Mouse (Mus musculus) common myeloid progenitor, adult 5-6 weeks (primary cell): ENCODE data around the gene 4933428G20Rik. TPM values are rescaled to one million over a fixed set of nuclear protein-coding genes. Genes with fewer than 3 reads are reported as not detected.
A peak's percentile ranks its signal among the peaks of the same experiment; 100 is the strongest.

Experiments
- ATAC-seq: replicated peaks from 2 replicates; pipeline ENCODE4 v1.8.0; 2016; ENCODE audit warnings: low read depth, mild to moderate bottlenecking, moderate TSS enrichment, inconsistent platforms; ENCODE audit not compliant: poor library complexity, severe bottlenecking
- total RNA-seq: library from RNA; stranded (forward); fragments of 200-1000, 187-1606 nt; gene quantifications from 2 replicates; pipeline ENCODE4 v1.2.3, GENCODE M21; 2017

The 4933428G20Rik gene
- total RNA-seq: not detected in 2 replicates

DNA sequence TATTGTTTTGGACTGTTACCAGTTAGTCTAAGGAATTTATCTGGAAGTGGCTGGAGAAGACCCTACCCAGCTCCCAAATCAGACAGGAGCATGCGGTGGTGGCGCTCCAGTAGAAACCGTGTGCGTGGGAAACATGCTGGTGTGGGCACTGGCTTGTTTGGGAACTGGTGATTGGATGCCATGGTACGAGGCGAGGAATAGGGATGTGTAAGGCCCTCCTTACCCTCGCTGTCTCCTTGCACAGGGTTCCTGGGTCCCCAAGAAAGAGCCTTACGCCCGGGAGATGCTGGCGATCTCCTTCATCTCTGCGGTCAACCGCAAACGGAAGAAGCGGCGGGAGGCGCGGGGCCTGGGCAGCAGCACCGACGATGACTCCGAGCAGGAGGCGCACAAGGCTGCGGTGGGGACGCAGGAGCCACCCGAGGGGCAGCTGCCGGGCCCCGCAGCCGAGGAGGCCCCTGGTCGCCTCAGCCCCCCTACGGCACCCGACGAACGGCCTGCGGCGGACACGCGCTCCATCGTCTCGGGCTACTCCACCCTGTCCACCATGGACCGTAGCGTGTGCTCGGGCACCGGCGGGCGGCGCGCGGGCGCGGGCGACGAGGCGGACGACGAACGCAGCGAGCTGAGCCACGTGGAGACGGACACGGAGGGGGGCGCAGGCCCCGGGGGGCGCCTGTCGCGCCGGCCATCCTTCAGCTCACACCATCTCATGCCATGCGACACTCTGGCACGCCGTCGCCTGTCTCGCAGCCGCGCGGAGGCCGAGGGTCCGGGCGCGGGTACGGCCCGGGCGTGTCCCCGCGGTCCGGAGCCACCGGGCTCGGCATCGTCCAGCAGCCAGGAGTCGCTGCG, at the start of gene 4933428G20Rik:
TSS of gene 4933428G20Rik (minus strand) at position 476 of the 855 bp plus-strand sequence.
- ATAC-seq: no peak

DNA sequence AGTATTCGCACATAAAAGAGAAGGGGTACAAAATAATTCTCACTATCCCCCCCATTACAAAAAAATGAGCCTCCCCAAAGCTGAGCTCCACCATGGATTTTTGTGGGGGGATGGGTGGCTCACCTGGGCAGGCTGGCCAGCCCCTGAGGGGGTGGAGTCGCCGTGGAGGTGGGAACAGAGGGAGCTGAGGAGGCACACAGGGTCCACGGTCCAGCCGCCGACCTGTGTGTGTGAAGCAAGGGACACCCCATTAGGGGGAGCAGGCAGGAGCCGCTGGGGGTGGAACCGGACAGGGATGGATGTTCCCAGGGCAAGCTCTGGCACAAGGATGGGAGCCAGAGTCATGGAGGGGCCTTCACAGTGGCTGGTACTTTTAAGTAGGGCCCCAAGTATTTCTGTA, 48.6 kb upstream of the 4933428G20Rik start:
- no peak for ATAC-seq

DNA sequence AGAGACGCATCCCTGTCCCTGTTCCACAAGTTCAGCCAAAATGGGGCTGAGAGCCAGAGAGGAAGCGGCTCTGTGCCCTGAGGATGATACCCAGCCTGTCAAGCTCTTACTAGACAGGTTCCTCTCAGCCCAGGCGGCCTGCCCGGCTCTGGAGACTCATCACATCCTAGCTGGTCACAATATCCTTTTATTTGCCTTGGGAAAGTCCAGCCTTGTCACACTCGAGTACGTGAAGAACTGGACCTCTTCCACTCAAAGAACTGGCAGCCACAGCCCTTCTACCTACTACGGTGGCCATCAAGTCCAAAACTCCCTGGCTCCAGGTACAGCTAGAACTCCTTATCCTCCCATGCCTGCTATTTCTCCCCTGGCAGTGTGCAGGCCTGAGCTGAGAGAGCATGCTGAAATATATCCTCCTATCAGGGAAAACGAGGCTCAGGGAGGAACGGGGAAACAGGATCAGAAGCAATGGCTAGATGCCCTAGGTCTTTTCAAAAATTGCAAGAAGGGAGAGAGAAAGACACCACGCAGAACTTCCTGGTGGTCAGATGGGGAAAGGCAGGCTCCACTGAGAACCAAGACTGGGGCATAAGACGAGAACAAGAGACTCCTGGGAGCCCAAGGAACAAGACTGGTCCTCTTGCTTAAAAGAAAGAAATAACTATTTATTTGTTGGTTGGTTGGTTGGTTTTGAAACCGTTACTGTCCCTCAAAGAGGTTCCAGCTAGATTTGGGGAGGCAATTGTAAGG, 48.0 kb upstream of the 4933428G20Rik start:
- no peak for ATAC-seq

DNA sequence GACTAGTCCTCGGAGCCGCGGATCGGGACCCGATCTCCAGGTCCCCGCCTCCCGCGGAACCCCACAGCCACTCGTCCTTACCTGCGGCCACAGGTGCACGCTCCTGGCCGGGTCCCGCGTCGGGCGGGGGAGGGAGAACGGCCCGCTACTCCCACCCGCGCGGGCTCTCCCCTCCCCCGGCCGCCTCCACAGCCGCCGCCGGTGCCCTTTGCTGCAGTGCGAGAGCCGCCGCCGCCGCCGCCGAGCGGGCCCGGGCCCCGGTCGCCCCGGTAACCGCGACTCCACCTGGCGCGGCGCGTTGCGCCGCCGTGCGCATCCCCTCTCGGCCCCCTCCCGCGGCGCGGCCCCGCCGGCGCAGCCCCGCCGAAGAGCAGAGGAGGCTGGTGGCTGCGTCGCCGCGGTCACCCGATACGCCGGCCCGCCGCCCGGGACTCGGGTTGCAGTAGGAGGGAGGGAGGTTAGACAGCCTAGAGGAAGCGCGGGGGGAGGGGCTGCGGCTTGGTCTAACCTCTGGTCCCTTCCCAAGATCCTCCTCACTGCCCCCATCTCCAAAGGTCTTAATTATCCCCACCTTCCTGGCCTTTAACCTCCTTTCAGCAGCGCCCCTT, 46.8 kb upstream of the 4933428G20Rik start:
- ATAC-seq: no peak

DNA sequence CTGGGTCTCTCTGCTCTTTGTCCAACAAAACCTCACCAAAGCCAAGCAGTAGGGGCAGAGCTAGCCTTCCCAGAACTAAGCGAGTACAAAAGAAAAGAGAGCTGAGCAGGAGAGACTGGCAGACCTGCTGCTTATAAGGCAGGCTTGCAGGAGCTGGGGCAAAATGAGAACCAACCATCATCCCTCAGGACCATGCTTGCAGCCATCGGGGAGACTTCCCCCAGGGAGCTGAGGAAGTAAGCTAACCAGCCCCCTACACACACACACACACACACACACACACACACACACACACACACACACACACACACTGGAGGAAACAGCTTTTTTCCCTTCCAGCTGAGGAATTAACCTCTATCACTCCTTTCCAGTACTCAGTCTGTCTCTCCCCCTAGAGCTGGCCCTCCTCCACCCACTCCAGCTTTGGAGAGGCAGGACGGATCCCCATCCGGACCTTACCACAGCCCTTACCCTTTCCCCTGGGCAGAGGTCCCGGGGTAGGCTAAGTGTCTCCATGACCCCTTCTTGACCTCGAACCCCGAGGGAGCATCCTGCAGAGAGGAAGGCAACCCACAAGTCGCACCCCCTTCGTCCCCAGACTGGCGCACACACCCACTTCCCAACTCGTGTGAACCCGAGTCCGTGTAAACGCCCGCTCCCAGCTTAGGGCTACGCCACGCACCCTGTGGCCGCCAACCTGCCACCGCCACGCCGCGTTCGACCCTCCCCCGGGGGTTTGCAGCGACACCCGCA, 45.8 kb upstream of the 4933428G20Rik start:
- peak; percentile 53 for ATAC-seq

GRCm38 (mm10) chr11:97543883-97544282, 43.7 kb upstream of the 4933428G20Rik start:
- ATAC-seq: no peak

DNA sequence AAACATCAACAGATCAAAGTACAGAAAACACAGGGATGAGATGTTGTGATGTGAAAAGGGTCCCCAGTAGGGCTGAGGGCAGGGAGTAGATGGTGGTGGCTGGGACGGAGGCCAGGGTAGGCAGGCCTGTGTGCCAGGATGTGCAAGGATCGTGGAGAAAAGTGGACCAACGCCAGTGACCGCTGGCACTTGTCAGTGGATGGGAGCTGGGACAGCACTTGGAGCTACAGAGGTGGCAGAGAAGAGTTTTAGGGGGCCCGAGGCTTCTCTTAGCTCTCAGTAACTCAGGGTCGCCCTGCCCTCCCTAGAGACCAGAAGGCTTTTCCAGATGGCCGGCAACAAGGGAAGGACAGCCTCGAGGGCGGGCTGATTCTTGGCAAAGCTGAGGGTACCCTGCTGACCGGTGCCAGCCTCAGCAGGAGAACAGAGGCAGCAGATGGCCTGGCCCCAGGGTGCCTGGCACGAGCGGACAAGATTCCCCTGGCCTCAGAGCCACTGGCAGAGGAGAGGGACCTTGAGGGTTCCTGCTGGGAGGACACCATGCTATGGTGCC, 43.1 kb upstream of the 4933428G20Rik start:
- ATAC-seq: no peak

DNA sequence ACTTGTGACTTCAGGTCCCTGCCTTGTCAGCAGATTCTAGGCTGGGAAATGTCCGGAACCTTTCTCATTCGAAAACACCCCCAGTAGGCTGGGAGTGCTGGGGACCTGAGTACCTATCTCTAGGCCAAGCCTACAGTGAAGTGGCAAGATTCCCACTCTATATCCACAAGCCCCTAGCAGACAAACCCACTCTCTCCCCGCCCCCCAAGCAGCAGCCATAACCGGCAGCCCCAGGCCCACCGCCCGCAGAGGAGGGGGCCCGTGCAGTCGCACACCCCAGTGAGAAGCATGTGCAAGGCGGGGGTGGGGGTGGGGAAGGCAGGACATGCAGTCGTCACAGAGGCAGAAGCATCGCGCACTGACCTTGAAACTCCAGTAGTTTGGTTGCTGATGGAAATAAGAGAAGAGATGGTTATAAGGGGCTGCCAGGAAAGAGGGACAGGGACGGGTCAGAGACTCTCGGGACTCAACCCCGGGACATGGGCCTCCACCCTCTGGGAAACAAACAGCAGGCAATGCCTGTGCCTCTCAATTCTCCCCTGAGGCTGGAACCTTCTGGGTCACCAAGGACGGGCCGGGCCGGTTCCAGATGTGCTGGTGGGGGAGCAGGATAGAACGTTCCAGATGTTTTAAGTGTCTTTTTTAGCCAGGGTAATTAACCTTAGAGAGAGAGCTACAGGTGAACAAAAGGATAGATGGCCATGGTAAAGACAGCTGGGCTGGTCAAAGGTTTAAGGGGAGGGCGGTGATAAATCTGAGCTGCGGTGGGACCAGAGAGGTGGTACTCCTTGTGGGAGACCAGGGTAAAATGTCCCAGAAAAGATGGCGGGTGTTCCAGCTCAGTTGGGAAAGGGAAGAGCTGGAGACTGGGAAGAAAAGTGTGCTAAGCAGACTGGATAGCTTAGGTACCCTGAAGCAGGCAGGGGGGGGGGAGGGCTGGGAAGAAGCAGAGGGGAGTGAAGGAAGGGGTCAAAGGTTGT, 42.3 kb upstream of the 4933428G20Rik start:
- ATAC-seq: no peak

GRCm38 (mm10) chr11:97540604-97541003, 40.5 kb upstream of the 4933428G20Rik start:
- no peak for ATAC-seq

DNA sequence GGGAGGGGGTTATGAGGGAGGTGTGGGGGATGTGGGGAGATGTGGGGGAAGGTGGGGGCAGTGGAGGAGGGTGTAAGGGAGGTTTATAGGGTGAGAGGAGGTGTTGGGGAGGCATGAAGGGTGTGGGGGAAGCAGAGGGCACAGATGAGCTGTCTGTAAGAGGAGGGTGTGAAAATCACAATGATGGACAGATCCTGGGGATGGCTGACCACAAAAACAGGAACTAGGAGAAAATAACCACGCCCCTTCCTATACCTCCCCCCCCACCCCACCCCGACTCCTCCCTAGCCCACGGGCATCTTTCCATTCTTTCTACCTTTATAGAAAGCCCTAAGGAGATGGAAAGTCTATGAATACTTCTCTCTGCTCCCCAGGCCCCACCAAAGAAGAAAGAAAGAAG, 40.0 kb upstream of the 4933428G20Rik start:
- ATAC-seq: peak; percentile 60

DNA sequence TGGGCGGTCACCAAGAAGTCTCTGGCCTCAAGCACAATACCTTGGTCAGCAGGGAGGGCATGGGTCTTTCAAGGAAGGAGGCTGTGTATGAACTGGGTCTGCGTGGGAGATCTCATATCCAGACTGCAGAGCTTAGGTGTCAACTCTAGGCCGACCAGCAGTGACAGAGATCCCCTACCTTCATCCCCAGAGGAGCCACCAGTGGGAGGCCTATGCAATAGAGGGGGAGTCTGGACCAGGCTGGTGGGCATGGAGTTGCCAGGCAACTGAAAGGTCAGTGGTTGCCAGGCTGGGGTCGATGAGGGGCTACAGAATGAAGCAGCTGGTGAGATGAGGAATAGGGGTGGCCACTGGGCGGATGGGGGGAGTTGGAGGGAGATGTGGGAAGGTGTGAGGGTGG, 39.5 kb upstream of the 4933428G20Rik start:
- ATAC-seq: no peak

GRCm38 (mm10) chr11:97537580-97538089, 37.5 kb upstream of the 4933428G20Rik start:
- ATAC-seq: no peak

GRCm38 (mm10) chr11:97536835-97537579, 36.9 kb upstream of the 4933428G20Rik start:
- 0 out of 2 replicates have a peak, but pooled peaks have one; percentile 22 for ATAC-seq

DNA sequence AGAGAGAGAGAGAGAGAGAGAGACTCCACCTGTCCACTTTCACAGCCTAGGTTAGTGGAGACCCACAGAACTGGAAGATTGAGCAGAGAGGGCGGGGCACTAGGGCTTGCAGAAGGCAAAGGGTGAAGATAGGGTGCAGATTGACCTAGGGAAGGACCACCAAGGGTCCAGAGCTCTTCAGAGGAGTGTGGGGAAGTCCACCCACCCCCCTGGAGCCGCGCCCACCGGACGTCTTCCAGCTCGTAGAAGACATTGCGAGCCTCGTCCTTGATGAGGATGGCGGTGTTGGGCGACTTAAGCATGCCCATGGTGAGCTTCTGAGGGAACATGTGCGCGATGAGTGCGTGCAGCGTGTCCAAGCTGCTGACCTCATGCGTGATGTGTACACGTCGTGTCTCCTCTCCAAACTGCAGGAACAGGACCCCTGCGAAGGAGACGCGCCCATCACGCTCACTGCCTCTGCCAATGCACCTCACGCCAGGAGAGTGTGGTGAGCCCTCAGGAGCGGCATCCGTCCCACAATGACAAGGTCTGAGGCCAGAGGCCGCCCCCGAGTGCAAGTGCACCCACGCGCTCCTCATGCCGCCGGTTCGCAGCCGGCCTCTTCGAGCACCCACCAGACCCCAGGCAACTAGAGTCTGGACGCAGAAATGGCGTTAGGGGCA, 36.1 kb upstream of the 4933428G20Rik start:
- ATAC-seq: no peak

DNA sequence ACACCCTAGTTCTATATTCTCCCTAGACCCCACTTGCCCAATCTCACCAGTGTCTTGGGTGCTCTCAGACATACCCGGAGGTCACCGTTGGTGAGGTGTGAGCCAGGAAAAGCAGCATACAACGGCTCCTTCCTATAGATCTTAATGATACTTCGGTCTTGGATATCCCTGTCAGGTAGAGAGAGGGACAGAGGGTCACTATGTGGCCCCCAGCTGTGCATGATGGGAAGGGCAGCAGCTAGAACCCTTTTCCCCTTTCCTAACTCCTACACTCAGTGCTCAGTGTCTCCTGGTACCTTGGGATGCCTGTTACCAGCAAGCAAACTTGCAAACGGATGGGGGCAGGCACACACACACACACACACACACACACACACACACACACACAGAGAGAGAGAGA, 35.5 kb upstream of the 4933428G20Rik start:
- ATAC-seq: no peak

- no peak for ATAC-seq
These were observed 35.1 kb upstream of the 4933428G20Rik start for GRCm38 (mm10) chr11:97535308-97535630.
